Mouse (Mus musculus) cortical plate, adult 2 months (tissue): ENCODE measurements at regions not wholly inside any gene's neighbourhood (a gene's known extent, or its start where the extent isn't known, plus 50 kb on each side); places are given as distances from the start of the nearest gene placed in this dataset.

Experiments used
- H3K27ac ChIP-seq: fragments of 200-500 bp; 2 replicates; pipeline ENCODE4 v1.5.1; 2012; ENCODE audit warnings: low read length, control low read depth, inconsistent platforms; ENCODE audit not compliant: insufficient read depth
- H3K4me1 ChIP-seq: fragments of 200-500 bp; 2 replicates; pipeline ENCODE4 v1.6.1; 2011; ENCODE audit warnings: low read length; ENCODE audit not compliant: control insufficient read depth, insufficient read depth
- H3K4me3 ChIP-seq: fragments of 200-500 bp; 2 replicates; pipeline ENCODE4 v1.5.1; 2011; ENCODE audit warnings: mild to moderate bottlenecking, low read length, control low read depth; ENCODE audit not compliant: insufficient read depth
- CTCF ChIP-seq: fragments of 200-500 bp; IDR thresholded peaks from 2 replicates; pipeline ENCODE4 v1.5.1; 2011; ENCODE audit warnings: mild to moderate bottlenecking, control low read depth, low read length; ENCODE audit not compliant: insufficient read depth; ENCODE audit errors: extremely low read depth
- POLR2A ChIP-seq: fragments of 200-500 bp; IDR thresholded peaks from 2 replicates; pipeline ENCODE4 v1.6.1; 2011; ENCODE audit warnings: mild to moderate bottlenecking, low read length, control low read depth; ENCODE audit not compliant: insufficient read depth; ENCODE audit errors: extremely low read depth

DNA sequence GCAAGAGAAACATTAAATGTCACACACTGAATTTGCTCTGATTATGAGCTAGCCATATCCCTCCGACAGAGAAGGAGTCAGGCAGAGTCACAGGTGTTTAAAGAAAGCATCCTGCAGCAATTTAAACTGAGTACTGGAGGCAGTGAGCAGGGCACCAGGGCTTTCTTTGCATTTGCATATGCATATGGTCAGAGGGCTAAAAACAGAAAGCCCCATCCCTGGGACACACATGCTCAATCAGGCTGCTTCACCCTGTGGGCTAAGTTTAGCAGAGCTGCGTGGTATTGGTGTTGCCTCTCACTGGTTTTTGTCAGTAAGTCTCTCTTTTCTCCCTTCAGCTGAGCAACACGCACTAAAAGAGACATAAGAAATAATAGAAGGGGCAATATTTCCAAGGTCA, 289.9 kb upstream of the Rps6ka3 start:
- TF ChIP-seq POLR2A (no peak), CTCF (no peak)
- H3K27ac ChIP-seq: peak overlapping the region; percentile 50
- H3K4me1 ChIP-seq: peaks cover 1% of the 10 kb centered on the region; the same call in 1 of the 2 replicates
- no peak overlapping the region for H3K4me3 ChIP-seq

DNA sequence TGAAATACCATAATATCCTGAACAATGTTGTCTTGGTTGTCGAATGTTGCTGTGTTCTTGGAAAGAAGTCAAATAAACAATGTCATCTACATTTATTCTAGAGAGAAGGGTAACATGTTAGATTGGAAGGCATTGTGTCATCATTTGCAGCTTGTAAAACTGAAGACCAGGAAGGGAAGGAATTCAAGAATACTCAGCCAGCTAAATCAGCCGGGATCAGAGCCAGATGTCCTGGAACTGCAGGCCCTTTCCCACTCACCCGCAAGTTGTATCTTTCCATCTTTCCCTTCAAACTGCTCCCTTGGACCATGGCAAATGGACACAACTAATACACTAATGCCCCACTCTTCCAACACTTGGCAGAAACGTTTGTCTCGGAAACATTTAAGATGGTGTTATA, 288.7 kb upstream of the Rps6ka3 start:
- TF ChIP-seq CTCF (no peak), POLR2A (no peak)
- H3K27ac ChIP-seq: peak overlapping the region; percentile 60

DNA sequence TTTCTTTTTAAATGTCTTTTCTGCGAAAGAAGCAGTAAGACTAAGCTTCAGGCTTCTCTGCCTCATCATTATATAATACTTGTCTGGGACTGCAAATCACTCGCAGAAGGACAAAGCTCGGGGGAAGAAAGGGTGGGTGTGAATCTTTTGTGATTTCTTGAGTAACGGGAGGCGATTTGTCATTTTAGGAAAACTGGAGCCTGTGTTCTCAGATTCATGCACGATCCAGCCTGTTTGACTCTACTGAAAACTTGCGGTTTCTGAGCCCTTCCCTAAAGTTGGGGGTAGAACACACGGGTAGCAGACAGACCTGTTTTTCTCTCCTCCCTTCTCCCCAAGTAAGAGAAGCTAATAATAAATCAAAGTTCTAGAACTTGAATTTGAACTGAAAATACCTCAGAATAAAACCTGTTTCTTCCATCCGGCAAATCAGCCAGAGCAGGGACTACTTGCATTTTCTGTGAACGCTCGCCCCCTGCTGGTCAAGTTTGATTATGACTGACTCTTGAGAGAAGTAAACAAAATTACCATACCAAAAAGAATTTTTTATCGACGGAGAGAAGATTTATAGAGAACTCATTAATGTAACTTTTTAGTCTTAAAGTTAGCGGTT, 288.2 kb upstream of the Rps6ka3 start:
- peaks cover 1% of the 10 kb centered on the region; the same call in 1 of the 2 replicates for H3K4me1 ChIP-seq
- 0 out of 2 replicates have a peak overlapping the region, but pooled peaks have one; percentile 60 for H3K27ac ChIP-seq
- TF ChIP-seq CTCF (peak; percentile 45; the same call in 1 of the 2 replicates), POLR2A (no peak)
- H3K4me3 ChIP-seq: no peak overlapping the region

More for the DNA sequence above, 288.7 kb upstream of the Rps6ka3 start:
- peaks cover 1% of the 10 kb centered on the region; the same call in 1 of the 2 replicates for H3K4me1 ChIP-seq
- no peak overlapping the region for H3K4me3 ChIP-seq

DNA sequence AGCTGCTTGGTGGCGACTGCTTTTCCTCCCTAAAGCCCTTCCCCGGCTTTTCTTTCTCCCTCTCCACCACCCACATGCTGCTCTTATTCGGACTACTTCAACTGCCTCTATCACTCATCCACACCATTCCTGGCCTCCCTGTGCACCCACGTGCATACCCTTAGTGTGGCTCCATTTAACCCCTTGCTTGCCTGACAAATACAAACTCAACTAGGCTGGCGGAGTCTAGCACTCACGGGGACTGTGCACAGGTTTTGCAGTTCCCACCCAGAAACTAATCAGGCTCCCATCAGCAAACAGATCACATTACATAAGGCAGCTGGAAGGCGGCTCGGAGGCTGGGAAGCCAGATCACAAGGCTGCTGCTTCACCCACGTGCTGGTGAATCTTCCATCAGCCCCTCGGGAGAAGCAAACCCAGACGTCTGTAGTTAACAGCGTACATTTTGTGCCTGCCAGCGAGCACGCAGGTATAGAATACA, 287.0 kb upstream of the Rps6ka3 start:
- TF ChIP-seq POLR2A (no peak), CTCF (no peak)
- Histone ChIP-seq H3K4me3 (no peak overlapping the region), H3K27ac (peak overlapping the region; percentile 90)

DNA sequence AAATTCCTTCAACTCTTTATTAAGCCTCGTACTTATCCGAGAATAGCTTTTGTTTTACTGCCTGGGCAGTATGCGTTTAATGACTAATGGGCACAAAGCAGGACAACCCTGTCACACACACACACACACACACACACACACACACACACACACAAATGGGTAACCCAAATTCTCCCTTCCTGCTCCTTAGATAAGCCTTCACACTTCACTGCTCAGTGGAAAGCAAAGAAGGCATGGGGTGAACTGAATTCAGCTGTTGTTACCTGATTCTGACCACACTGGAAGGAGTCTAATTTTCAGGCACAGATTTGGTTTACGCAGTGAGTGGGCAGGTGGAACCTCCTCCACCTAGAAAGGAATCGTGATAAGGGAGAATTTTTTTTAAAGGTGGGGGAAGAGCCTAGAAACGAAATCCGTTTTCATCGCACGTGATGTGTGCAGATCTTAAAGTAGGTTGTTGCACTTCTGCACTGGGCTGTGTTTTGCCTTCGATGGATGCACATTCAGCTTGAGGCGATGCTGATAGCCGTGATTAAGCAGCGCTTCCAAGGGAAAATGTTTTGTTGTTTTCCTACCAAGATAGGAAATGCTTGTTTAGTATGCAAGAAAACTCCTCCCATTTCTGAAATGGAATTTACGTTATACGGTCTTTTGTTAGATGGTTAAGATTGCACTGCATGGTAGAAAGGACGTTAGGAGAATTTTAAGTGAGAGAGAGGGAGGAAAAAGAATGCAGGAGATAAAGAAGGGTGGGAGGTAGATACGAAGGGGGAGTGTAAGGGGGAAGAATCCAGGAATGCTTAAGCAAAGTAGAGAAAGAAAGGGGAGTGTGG, 286.2 kb upstream of the Rps6ka3 start:
- Histone ChIP-seq H3K4me1 (peaks cover 1% of the 10 kb centered on the region; the same call in 1 of the 2 replicates), H3K27ac (peak overlapping the region; percentile 86)
- TF ChIP-seq CTCF (no peak), POLR2A (0 out of 2 replicates have a peak, but pooled peaks have one; percentile 22)

More for the DNA sequence above, 287.0 kb upstream of the Rps6ka3 start:
- peaks cover 1% of the 10 kb centered on the region; the same call in 1 of the 2 replicates for H3K4me1 ChIP-seq

DNA sequence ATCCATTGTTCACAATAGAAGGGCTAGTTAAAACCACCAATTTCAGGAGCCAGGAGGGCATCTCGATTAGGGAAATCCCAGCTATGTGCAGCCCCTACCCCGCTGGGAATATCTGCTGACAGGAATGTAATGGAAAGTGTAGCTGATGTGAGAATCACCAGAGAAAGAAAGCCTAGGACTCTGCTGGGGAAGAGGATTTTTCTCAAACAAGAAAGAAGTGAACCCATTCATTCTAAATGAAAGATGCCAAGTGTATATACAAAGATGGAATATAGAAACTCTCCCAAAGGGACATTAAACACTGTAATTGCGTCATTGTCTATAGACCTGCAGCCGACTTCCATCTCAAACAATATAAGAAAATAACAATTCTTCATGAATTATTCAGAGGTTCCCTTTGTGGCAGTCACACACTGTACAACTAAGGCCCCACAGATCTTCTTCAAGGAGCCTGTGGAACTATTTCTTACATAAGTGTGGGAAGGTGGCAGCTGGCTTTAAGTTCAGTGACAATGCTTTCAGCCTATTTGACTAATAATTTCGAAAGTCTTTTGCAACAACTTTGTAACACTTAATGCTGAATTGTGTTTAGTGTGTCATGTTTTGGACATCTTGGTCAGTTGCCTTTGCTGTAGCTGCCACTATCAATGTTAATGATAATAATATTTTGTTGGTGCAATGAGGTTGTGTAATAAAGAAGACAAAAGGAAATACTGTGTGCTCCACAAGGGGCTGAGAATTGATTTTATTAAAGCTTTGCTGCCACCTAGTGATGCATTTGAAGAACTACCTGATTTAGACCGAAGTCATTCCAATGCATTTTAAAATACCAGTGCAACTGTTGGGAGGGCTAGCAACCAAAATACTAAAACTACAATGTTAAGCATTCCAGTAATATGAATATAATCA, 285.4 kb upstream of the Rps6ka3 start:
- TF ChIP-seq CTCF (0 out of 2 replicates have a peak, but pooled peaks have one; percentile 4), POLR2A (no peak)
- H3K27ac ChIP-seq: peak overlapping the region; percentile 86
- H3K4me3 ChIP-seq: no peak overlapping the region
- H3K4me1 ChIP-seq: peaks cover 1% of the 10 kb centered on the region; the same call in 1 of the 2 replicates

More for the DNA sequence above, 286.2 kb upstream of the Rps6ka3 start:
- no peak overlapping the region for H3K4me3 ChIP-seq

DNA sequence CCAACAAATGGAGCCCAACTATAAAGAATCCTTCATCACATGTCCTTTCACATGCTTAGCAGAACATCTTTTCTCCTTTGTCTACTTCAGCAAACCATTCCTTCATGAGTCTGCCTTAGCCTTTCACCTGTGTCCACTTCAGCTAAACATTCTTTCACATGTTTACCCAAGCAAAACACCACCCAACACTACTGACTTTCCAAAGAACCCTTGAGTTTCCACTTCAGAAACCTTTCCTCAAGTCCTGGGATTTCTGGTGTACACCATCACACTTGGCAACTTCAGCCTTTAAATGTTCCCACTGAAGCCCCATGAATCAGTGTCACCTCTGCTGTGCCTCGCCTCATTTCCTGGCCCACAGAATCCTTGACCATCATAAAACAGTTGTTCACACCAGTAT, 278.2 kb upstream of the Rps6ka3 start:
- no peak for TF ChIP-seq POLR2A
- TF ChIP-seq CTCF: no peak
- no peaks in the 10 kb centered on the region for H3K4me1 ChIP-seq
- H3K4me3 ChIP-seq: no peak overlapping the region
- H3K27ac ChIP-seq: no peak overlapping the region

DNA sequence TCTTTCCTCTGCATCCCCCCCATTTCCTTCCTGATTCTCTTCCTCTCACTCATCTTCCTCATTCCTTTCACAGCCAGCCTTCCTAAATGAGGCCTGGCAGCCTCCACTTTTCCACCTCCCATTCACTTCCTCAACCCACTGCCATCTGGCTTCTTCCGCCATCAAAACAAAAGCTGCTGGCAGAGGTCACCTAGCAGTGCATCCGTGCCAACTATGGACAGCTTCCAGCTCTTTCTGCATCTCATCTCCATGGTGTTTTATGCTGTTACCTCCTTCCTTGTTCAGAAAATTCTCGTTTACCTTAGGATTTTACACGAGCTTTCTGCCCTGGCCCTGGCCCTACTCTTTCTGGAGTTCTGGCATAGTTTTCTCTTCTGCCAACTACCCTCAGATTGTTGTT, 262.9 kb upstream of the Rps6ka3 start:
- TF ChIP-seq POLR2A (no peak), CTCF (no peak)
- Histone ChIP-seq H3K27ac (no peak overlapping the region), H3K4me3 (no peak overlapping the region), H3K4me1 (no peaks in the 10 kb centered on the region)

DNA sequence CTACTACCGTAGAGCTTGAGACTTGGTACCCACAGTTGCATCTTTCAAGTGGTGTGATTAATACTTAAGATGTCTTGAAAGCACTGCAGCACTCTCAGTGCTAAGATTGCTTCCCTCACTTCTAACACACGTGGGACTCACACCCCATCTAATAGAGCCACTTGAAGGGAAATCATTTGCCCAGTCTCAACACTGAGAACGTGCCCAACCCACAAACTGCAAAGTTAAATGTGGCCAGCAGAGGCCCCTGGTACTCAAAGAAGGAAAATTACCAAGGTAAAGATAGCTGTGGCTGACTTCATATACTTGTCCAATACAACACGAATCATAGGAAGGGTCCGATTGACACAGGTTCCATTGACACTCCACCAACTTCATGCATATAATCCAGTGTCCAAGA, 238.4 kb upstream of the Rps6ka3 start:
- Histone ChIP-seq H3K4me1 (no peaks in the 10 kb centered on the region), H3K27ac (no peak overlapping the region), H3K4me3 (no peak overlapping the region)
- TF ChIP-seq CTCF (peak; percentile 39), POLR2A (no peak)
